Mouse (Mus musculus): ENCODE data around the gene Inip. TPM values are rescaled to one million over a fixed set of nuclear protein-coding genes. Genes with fewer than 3 reads are reported as not detected.

The Inip gene
- 1 to 10 TPM; 8.3 to 8.7 TPM for total RNA-seq (2021)

DNA sequence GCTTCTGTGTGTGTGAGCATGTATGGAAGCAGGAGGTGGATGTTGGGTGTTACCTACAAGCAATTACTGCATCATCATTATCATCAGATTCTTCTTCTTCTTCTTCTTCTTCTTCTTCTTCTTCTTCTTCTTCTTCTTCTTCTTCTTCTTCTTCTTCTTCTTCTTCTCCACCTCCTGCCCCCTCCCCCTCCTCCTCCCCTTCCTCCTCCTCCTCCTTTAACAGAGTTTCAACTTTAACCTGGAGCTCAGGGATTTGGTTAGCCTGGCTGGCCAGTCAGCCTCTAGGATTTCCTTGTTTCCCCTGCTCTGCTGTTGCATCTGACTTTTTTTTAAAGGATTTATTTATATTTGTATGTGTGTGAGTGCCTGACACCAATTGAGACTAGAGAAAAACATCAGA lies at the start of gene Inip:
Inip (minus strand) TSS at position 101 of the 400 bp plus-strand sequence.
- intact Hi-C loops (cut with DNase I) = no loop called here
- DNase-seq = no peak

DNA sequence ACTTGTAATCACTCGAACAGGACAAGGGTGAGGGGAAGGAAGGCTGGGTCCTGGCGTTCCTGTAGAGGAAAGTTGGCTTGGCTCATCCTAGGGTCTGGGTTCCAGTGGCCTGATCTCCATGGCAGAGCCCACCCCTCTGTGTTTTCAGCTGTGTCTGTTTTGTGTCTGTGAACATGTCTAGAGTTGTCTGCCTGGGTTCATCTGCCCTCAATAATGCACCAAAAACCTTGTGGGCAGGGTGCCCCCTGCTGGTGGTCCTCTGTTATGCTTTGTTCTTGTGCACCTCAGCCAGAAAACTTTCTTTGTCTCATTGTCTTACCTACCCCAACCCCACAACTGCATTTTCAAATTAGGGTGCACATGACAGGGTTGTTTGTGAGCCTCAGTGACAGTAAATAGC lies 48.8 kb upstream of the Inip start:
- intact Hi-C loops (cut with DNase I) = loop anchor here (1.0 to 5.0 kb wide), 3 partner anchors 21 to 233 kb away; no protein-coding TSS in a partner anchor
- DNase-seq = peak; percentile 85 to 87

- intact Hi-C loops (cut with DNase I) = loop anchor here (5.0 kb wide), 1 partner anchor 40 kb away; the partner anchor contains the start of gene Snx30
- DNase-seq = no peak
Observed at GRCm38 (mm10) chr4:59847447-59847846, 46.1 kb upstream of the Inip start.

DNA sequence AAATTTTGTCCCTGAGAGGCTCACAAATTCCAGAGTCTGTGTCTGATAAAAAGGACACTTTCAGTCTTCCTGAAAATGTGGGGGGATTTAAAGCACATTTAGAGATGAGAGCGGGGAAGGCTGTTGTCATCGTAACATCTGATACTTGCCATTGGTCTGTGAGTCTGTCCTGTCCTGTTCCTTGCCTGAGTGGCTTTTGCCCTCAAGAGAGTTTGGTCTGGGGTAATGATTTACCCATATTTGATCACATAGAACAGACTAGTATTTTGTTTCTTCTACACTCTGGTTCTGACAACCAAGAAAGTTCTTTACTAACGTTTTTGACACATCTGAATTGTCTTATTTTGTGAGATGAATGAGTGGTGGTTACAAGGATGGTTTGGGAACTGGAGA lies 43.9 kb upstream of the Inip start:
- intact Hi-C loops (cut with DNase I) = loop anchor here (5.0 kb wide), 1 partner anchor 38 kb away; the partner anchor contains the start of gene Snx30
- DNase-seq = no peak

DNA sequence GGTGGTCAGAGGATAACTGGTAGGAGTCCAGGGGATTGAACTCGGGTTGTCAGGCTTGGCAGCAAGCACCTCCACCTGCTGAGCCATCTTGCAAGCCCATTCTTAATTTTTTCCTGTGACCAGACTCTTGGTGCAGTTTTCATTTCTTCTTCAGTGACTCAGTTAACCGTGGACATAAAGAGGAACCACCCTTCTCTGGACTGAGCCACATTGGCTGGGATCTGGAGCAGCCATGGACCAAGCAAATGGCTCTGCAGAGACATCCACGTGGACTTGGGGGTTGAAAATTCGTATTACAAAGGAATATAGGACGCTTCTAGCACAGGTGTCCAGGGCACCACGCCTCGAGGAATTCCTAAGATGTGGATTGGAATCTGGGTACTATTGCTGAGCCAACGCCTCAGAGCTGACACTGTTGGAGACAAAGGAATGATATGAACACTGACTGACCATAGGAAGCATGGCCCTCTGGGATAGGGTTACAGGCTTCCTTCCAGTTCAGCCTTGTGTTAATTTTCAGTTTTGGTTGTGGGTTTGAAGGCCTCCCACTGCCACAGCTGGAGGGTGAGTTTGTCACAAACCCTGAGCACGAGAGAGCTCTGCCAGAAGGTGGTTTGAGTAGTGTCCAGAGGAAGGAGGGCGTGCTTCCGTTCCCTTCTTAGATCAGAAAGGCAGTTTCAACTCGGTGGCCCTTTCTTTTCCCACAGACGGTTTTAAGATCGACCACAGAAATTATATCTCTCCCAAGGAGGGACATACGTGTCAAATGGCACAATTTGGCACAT lies 43.3 kb upstream of the Inip start:
- intact Hi-C loops (cut with DNase I) = loop anchor here (5.0 kb wide), 1 partner anchor 37 kb away; the partner anchor contains the start of gene Snx30
- no peak for DNase-seq

GRCm38 (mm10) chr4:59837659-59838058 lies 36.3 kb upstream of the Inip start:
- intact Hi-C loops (cut with DNase I) = no loop called here
- peak; percentile 39 to 54 for DNase-seq

DNA sequence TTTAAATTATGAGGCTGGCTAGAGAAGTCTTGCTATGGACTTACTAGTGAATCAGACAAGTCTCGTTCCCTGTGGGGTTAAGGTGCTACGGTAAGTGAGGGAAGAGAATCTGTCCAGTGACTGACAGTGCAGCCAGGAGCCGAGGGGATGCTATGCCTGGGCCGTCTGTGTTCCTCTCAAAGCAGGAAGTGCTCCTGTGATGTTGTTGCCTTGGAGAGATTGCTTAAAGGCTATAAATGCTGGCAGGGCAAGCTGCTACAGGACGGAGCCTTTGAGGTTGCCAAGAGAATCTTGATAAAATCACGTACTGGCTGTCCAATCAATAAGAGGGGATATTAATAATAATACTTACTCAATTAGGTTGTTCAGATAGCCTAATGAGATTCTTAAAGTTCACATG lies 31.4 kb upstream of the Inip start:
- intact Hi-C loops (cut with DNase I) = no loop called here
- DNase-seq = no peak

DNA sequence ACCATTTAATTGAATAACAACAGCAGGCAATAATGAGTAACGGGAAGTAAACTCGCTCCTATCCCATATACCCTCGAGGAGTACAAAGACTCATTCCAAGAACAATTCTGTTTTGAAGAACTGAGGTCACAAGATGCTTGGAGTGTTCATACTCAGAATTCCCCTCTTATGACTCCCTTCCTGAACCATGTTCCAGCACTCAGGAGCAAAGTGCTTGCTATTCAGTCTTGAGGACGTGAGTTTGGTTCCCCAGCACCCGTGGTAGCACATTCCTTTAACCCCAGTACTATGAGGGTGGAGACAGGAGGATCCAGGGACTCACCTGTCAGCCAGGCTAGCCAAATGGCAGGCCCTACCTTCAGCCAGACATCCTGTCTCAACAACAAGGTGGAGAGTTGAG lies 29.6 kb upstream of the Inip start:
- no peak for DNase-seq
- intact Hi-C loops (cut with DNase I) = no loop called here

- DNase-seq = no peak
- intact Hi-C loops (cut with DNase I) = no loop called here
Observed at GRCm38 (mm10) chr4:59829072-59829471, 27.7 kb upstream of the Inip start.

DNA sequence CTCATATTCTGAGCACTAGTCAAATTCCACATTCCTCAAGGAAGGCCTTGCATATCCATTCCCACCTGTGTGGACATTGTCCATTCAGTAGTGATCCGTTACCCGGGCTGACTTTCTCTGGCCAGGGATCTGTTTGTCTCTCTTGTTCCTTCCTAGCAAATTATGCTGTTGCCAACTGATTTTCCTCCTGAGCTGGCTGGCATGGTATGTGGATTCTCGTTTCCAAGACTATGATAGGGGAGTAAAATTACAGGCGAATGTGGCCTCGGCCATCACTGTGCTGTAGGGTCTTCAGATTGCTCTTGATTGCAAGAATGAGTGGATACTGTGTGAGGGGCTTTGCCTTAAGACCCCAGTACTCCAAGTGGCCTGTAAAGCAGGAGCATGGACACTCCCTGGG lies 25.0 kb upstream of the Inip start:
- no peak for DNase-seq
- intact Hi-C loops (cut with DNase I) = no loop called here

- DNase-seq = no peak
Observed at GRCm38 (mm10) chr4:59825634-59826033, 24.2 kb upstream of the Inip start.

GRCm38 (mm10) chr4:59824860-59825259 lies 23.5 kb upstream of the Inip start:
- intact Hi-C loops (cut with DNase I) = no loop called here
- no peak for DNase-seq

More at GRCm38 (mm10) chr4:59825634-59826033, 24.2 kb upstream of the Inip start:
- intact Hi-C loops (cut with DNase I) = no loop called here

DNA sequence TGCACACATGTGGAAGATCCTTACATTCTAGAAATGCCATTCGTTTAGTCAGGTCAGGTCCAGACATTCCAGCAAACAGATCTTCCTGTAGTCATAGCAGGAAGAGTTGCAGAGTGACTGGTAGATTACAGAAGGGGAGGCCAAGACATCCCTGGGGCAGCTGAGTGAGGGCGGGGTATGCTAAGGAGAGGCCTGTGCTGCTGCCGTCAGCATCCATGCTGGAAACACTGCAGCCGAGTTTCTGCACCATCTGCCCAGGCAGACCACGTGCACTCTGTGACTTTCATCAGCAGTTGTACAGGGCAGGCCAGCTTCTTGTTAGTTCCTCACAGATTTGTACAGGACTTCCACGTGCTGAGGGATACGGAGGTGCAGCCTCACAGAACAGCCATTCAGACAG lies 22.1 kb upstream of the Inip start:
- intact Hi-C loops (cut with DNase I) = no loop called here
- peak; percentile 29 to 47 for DNase-seq

DNA sequence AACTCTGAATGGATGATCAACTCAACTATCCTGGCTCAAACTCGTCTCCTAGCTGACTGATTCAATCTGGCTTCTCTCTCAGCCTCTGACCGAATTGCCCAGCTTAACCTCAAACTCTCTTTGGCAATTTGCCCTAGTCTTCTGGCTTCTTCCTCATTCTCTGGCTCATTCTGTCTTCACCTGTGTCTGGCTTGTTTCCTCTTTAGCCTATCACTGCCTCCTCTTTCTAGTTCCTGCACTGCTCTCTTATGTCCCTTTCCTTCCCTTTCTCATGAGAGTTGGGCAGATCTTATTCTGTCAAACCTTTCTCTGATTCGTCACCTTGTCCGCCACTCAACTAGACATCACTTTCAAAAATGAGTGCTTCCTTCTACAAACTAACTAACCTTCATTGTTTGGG lies 20.7 kb upstream of the Inip start:
- intact Hi-C loops (cut with DNase I) = no loop called here
- no peak for DNase-seq

DNA sequence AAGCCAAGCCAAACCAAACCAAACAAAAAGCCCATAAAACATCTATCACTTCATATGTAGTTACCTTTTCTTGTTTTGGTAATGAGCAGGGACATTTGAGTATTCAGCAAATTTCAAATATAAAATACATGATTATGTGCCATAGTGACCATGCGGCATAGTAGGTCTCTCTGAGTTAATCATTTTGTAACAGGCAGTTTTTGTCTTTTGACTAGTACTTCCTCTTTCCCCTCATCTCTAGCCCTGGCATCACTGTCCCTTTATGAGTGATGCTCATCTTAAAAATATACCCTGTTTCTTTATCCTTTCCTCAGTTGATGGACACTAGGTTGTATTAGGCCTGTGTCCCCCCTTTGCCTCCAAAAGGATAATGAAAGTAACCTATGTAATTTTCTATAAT lies 20.1 kb upstream of the Inip start:
- intact Hi-C loops (cut with DNase I) = no loop called here
- no peak for DNase-seq

GRCm38 (mm10) chr4:59819477-59820022 lies 18.2 kb upstream of the Inip start:
- intact Hi-C loops (cut with DNase I) = no loop called here
- no peak for DNase-seq

- intact Hi-C loops (cut with DNase I) = no loop called here
- no peak for DNase-seq
Observed at GRCm38 (mm10) chr4:59819054-59819472, 17.7 kb upstream of the Inip start.

- DNase-seq = no peak
- intact Hi-C loops (cut with DNase I) = no loop called here
Observed at GRCm38 (mm10) chr4:59818498-59818897, 17.1 kb upstream of the Inip start.

GRCm38 (mm10) chr4:59817790-59818189 lies 16.4 kb upstream of the Inip start:
- intact Hi-C loops (cut with DNase I) = no loop called here
- DNase-seq = no peak

DNA sequence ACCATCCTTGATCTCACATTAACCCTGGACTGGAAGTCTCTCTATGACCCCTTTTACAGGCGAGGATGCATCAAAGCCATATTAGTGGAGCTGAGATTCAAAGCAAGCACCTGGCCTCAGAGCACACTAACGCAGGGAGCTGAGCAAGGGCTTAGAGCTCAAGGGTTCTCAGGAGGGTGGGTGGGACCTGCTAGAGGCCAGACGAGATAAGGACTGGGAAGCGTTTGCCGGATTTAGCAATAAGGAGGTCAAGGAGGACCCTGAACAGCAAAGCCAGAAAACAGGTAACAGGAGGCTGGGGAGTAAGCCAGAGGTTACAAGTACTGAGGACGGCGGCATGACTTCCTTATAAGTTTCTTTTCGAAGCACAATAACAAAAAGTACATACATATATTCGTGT lies 15.1 kb upstream of the Inip start:
- no peak for DNase-seq
- intact Hi-C loops (cut with DNase I) = no loop called here

- no peak for DNase-seq
- intact Hi-C loops (cut with DNase I) = no loop called here
Observed at GRCm38 (mm10) chr4:59816016-59816415, 14.6 kb upstream of the Inip start.

GRCm38 (mm10) chr4:59815121-59815810 lies 13.9 kb upstream of the Inip start:
- DNase-seq = no peak
- intact Hi-C loops (cut with DNase I) = no loop called here
